Mouse (Mus musculus): Measurements from ENCODE around the gene Cmss1. TPM values are rescaled to one million over a fixed set of nuclear protein-coding genes. Genes with fewer than 3 reads are reported as not detected.

Cmss1 gene
- polyA plus RNA-seq, 1 experiment from 2014 or later, result 38.8 TPM

- Histone ChIP-seq H3K36me3 (replicated peaks; ENCODE audit: control insufficient read depth, insufficient read depth) (no peaks in the 10 kb centered on the region), H3K9ac (no peak overlapping the region), H3K4me1 (replicated peaks; ENCODE audit: control insufficient read depth, insufficient read depth, low read length) (no peaks in the 10 kb centered on the region), H3K9me3 (ENCODE audit: control insufficient read depth, low read length) (no peaks in the 10 kb centered on the region), H3K4me2 (replicated peaks) (no peak overlapping the region), H3K27me3 (ENCODE audit: control insufficient read depth, insufficient read depth, low read length) (no peaks in the 10 kb centered on the region), H3K4me3 (replicated peaks; ENCODE audit: low read length) (no peak overlapping the region), H3K27ac (no peak overlapping the region)
- no peak for DNase-seq (ENCODE audit: low spot score)
- ATAC-seq (ENCODE audit: low FRiP score), result no peak
- 70% methylated on average over 1 of the region's 1 CpGs for WGBS
Observed at GRCm38 (mm10) chr16:57564807-57565206, 41.9 kb downstream of the Cmss1 start.

DNA sequence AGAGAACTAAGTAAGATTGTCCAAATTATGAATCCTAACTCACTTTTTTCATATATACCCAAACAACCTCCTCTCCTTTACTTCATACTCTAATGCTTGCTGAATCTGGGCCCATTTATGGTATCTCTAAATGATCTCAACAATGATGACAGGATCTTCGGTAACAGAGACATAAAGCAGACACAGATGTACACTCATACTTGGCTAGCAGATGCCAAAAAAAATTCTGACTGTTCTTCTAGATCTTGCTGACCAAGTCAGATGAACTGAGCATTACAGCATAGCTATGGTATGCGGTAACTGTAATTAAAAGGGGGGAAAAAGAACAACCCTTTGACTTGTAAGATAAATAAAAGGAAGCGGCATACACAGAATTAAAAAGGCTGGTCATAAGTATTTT lies 43.2 kb downstream of the Cmss1 start:
- H3K4me2 ChIP-seq (replicated peaks), result no peak overlapping the region
- no peak overlapping the region for H3K27ac ChIP-seq
- no peaks in the 10 kb centered on the region for H3K4me1 ChIP-seq (replicated peaks; ENCODE audit: control insufficient read depth, insufficient read depth, low read length)
- no peaks in the 10 kb centered on the region for H3K9me3 ChIP-seq (ENCODE audit: control insufficient read depth, low read length)
- no peak overlapping the region for H3K9ac ChIP-seq
- DNase-seq (ENCODE audit: low spot score), result no peak
- no peaks in the 10 kb centered on the region for H3K36me3 ChIP-seq (replicated peaks; ENCODE audit: control insufficient read depth, insufficient read depth)
- no peaks in the 10 kb centered on the region for H3K27me3 ChIP-seq (ENCODE audit: control insufficient read depth, insufficient read depth, low read length)
- H3K4me3 ChIP-seq (replicated peaks; ENCODE audit: low read length), result no peak overlapping the region
- WGBS, result 91% methylated on average over 3 of the region's 3 CpGs
- ATAC-seq (ENCODE audit: low FRiP score), result no peak

GRCm38 (mm10) chr16:57560185-57560584 lies 46.5 kb downstream of the Cmss1 start:
- H3K9me3 ChIP-seq (ENCODE audit: control insufficient read depth, low read length), result no peaks in the 10 kb centered on the region
- H3K9ac ChIP-seq, result no peak overlapping the region
- DNase-seq (ENCODE audit: low spot score) (no peak), ATAC-seq (ENCODE audit: low FRiP score) (no peak)
- 88% methylated on average over 1 of the region's 1 CpGs for WGBS
- no peak overlapping the region for H3K4me2 ChIP-seq (replicated peaks)
- H3K27ac ChIP-seq, result no peak overlapping the region
- H3K27me3 ChIP-seq (ENCODE audit: control insufficient read depth, insufficient read depth, low read length), result no peaks in the 10 kb centered on the region
- H3K4me3 ChIP-seq (replicated peaks; ENCODE audit: low read length), result no peak overlapping the region
- no peaks in the 10 kb centered on the region for H3K36me3 ChIP-seq (replicated peaks; ENCODE audit: control insufficient read depth, insufficient read depth)
- H3K4me1 ChIP-seq (replicated peaks; ENCODE audit: control insufficient read depth, insufficient read depth, low read length), result no peaks in the 10 kb centered on the region

- H3K36me3 ChIP-seq (replicated peaks; ENCODE audit: control insufficient read depth, insufficient read depth), result no peaks in the 10 kb centered on the region
- no peaks in the 10 kb centered on the region for H3K4me1 ChIP-seq (replicated peaks; ENCODE audit: control insufficient read depth, insufficient read depth, low read length)
- no peak overlapping the region for H3K4me2 ChIP-seq (replicated peaks)
- H3K27ac ChIP-seq, result no peak overlapping the region
- no peak overlapping the region for H3K4me3 ChIP-seq (replicated peaks; ENCODE audit: low read length)
- H3K27me3 ChIP-seq (ENCODE audit: control insufficient read depth, insufficient read depth, low read length), result no peaks in the 10 kb centered on the region
- H3K9ac ChIP-seq, result no peak overlapping the region
- DNase-seq (ENCODE audit: low spot score) (no peak), ATAC-seq (ENCODE audit: low FRiP score) (no peak)
- H3K9me3 ChIP-seq (ENCODE audit: control insufficient read depth, low read length), result no peaks in the 10 kb centered on the region
- 94% methylated on average over 3 of the region's 3 CpGs for WGBS
Observed at GRCm38 (mm10) chr16:57558258-57558657, 48.4 kb downstream of the Cmss1 start.

GRCm38 (mm10) chr16:57556244-57556643 lies 50.4 kb downstream of the Cmss1 start:
- no peak for ATAC-seq (ENCODE audit: low FRiP score)
- Histone ChIP-seq H3K36me3 (replicated peaks; ENCODE audit: control insufficient read depth, insufficient read depth) (no peaks in the 10 kb centered on the region), H3K4me3 (replicated peaks; ENCODE audit: low read length) (no peak overlapping the region), H3K27me3 (ENCODE audit: control insufficient read depth, insufficient read depth, low read length) (no peaks in the 10 kb centered on the region), H3K4me1 (replicated peaks; ENCODE audit: control insufficient read depth, insufficient read depth, low read length) (no peaks in the 10 kb centered on the region), H3K9me3 (ENCODE audit: control insufficient read depth, low read length) (no peaks in the 10 kb centered on the region), H3K4me2 (replicated peaks) (no peak overlapping the region), H3K9ac (no peak overlapping the region), H3K27ac (no peak overlapping the region)
- 86% methylated on average over 2 of the region's 2 CpGs for WGBS
- no peak for DNase-seq (ENCODE audit: low spot score)

- Histone ChIP-seq H3K27me3 (ENCODE audit: control insufficient read depth, insufficient read depth, low read length) (peaks cover 2% of the 10 kb centered on the region; the same call in 1 of the 2 replicates), H3K9me3 (ENCODE audit: control insufficient read depth, low read length) (no peaks in the 10 kb centered on the region), H3K36me3 (replicated peaks; ENCODE audit: control insufficient read depth, insufficient read depth) (no peaks in the 10 kb centered on the region), H3K9ac (no peak overlapping the region), H3K4me3 (replicated peaks; ENCODE audit: low read length) (no peak overlapping the region), H3K4me1 (replicated peaks; ENCODE audit: control insufficient read depth, insufficient read depth, low read length) (no peaks in the 10 kb centered on the region), H3K4me2 (replicated peaks) (no peak overlapping the region), H3K27ac (no peak overlapping the region)
- no peak for ATAC-seq (ENCODE audit: low FRiP score)
- DNase-seq (ENCODE audit: low spot score), result no peak
- 72% methylated on average over 4 of the region's 4 CpGs for WGBS
Observed at GRCm38 (mm10) chr16:57555667-57556066, 51.0 kb downstream of the Cmss1 start.

GRCm38 (mm10) chr16:57554886-57555400 lies 51.7 kb downstream of the Cmss1 start:
- H3K27me3 ChIP-seq (ENCODE audit: control insufficient read depth, insufficient read depth, low read length), result peaks cover 6% of the 10 kb centered on the region
- no peaks in the 10 kb centered on the region for H3K36me3 ChIP-seq (replicated peaks; ENCODE audit: control insufficient read depth, insufficient read depth)
- H3K4me3 ChIP-seq (replicated peaks; ENCODE audit: low read length), result no peak overlapping the region
- no peak for DNase-seq (ENCODE audit: low spot score)
- H3K4me2 ChIP-seq (replicated peaks), result no peak overlapping the region
- 63% methylated on average over 6 of the region's 6 CpGs for WGBS
- no peaks in the 10 kb centered on the region for H3K4me1 ChIP-seq (replicated peaks; ENCODE audit: control insufficient read depth, insufficient read depth, low read length)
- no peak overlapping the region for H3K27ac ChIP-seq
- no peak for ATAC-seq (ENCODE audit: low FRiP score)
- no peak overlapping the region for H3K9ac ChIP-seq
- no peaks in the 10 kb centered on the region for H3K9me3 ChIP-seq (ENCODE audit: control insufficient read depth, low read length)

GRCm38 (mm10) chr16:57553235-57553634 lies 53.4 kb downstream of the Cmss1 start:
- no peak for DNase-seq (ENCODE audit: low spot score)
- no peak for ATAC-seq (ENCODE audit: low FRiP score)

GRCm38 (mm10) chr16:57552709-57553108 lies 54.0 kb downstream of the Cmss1 start:
- Histone ChIP-seq H3K9ac (no peak overlapping the region), H3K27me3 (ENCODE audit: control insufficient read depth, insufficient read depth, low read length) (peaks cover 11% of the 10 kb centered on the region), H3K9me3 (ENCODE audit: control insufficient read depth, low read length) (no peaks in the 10 kb centered on the region), H3K27ac (no peak overlapping the region), H3K4me3 (replicated peaks; ENCODE audit: low read length) (no peak overlapping the region), H3K4me2 (replicated peaks) (no peak overlapping the region), H3K4me1 (replicated peaks; ENCODE audit: control insufficient read depth, insufficient read depth, low read length) (no peaks in the 10 kb centered on the region), H3K36me3 (replicated peaks; ENCODE audit: control insufficient read depth, insufficient read depth) (no peaks in the 10 kb centered on the region)
- DNase-seq (ENCODE audit: low spot score) (no peak), ATAC-seq (ENCODE audit: low FRiP score) (no peak)
- 76% methylated on average over 5 of the region's 5 CpGs for WGBS

More at GRCm38 (mm10) chr16:57553235-57553634, 53.4 kb downstream of the Cmss1 start:
- no peaks in the 10 kb centered on the region for H3K36me3 ChIP-seq (replicated peaks; ENCODE audit: control insufficient read depth, insufficient read depth)
- H3K4me2 ChIP-seq (replicated peaks), result no peak overlapping the region
- H3K9me3 ChIP-seq (ENCODE audit: control insufficient read depth, low read length), result no peaks in the 10 kb centered on the region
- no peak overlapping the region for H3K9ac ChIP-seq
- H3K27ac ChIP-seq, result no peak overlapping the region
- H3K4me1 ChIP-seq (replicated peaks; ENCODE audit: control insufficient read depth, insufficient read depth, low read length), result no peaks in the 10 kb centered on the region
- H3K27me3 ChIP-seq (ENCODE audit: control insufficient read depth, insufficient read depth, low read length), result peaks cover 11% of the 10 kb centered on the region
- H3K4me3 ChIP-seq (replicated peaks; ENCODE audit: low read length), result no peak overlapping the region

GRCm38 (mm10) chr16:57551617-57552016 lies 55.0 kb downstream of the Cmss1 start:
- Histone ChIP-seq H3K4me2 (replicated peaks) (no peak overlapping the region), H3K9me3 (ENCODE audit: control insufficient read depth, low read length) (no peaks in the 10 kb centered on the region), H3K27me3 (ENCODE audit: control insufficient read depth, insufficient read depth, low read length) (peaks cover 11% of the 10 kb centered on the region), H3K9ac (no peak overlapping the region), H3K36me3 (replicated peaks; ENCODE audit: control insufficient read depth, insufficient read depth) (no peaks in the 10 kb centered on the region), H3K27ac (no peak overlapping the region), H3K4me1 (replicated peaks; ENCODE audit: control insufficient read depth, insufficient read depth, low read length) (no peaks in the 10 kb centered on the region), H3K4me3 (replicated peaks; ENCODE audit: low read length) (no peak overlapping the region)
- WGBS, result 82% methylated on average over 2 of the region's 2 CpGs
- DNase-seq (ENCODE audit: low spot score), result no peak
- ATAC-seq (ENCODE audit: low FRiP score), result no peak

All from hindbrain, embryonic 14.5 days (tissue).